Mouse (Mus musculus) myocyte (in vitro differentiated cells): ENCODE measurements around the gene Tmem239.

Source experiments
- CEBPB ChIP-seq: IDR thresholded peaks from 2 replicates; pipeline ENCODE4 v1.6.1; 2011; ENCODE audit warnings: mild to moderate bottlenecking, moderate library complexity; ENCODE audit not compliant: poor library complexity, insufficient read depth, severe bottlenecking
- E2F4 ChIP-seq: IDR thresholded peaks from one replicate; pipeline ENCODE4 v1.6.1; 2011; ENCODE audit warnings: mild to moderate bottlenecking, control low read depth, moderate library complexity; ENCODE audit not compliant: insufficient read depth
- MAX ChIP-seq: IDR thresholded peaks from one replicate; pipeline ENCODE4 v1.6.1; 2011; ENCODE audit warnings: low read depth, mild to moderate bottlenecking, control low read depth
- POLR2A ChIP-seq: IDR thresholded peaks from one replicate; pipeline ENCODE4 v1.6.1; 2011; ENCODE audit warnings: low read depth, mild to moderate bottlenecking, control low read depth, moderate library complexity; ENCODE audit not compliant: insufficient read length
- SRF ChIP-seq: IDR thresholded peaks from one replicate; pipeline ENCODE4 v1.6.1; 2011; ENCODE audit warnings: low read depth; ENCODE audit not compliant: control insufficient read depth, insufficient read length
- TCF12 ChIP-seq: IDR thresholded peaks from one replicate; pipeline ENCODE4 v1.6.1; 2011; ENCODE audit warnings: mild to moderate bottlenecking, control low read depth; ENCODE audit not compliant: poor library complexity, insufficient read depth, severe bottlenecking
- USF1 ChIP-seq: IDR thresholded peaks from one replicate; pipeline ENCODE4 v1.6.1; 2011; ENCODE audit warnings: low read depth, mild to moderate bottlenecking, control low read depth, moderate library complexity

- TF ChIP-seq POLR2A (no peak), CEBPB (no peak), TCF12 (no peak), E2F4 (no peak), MAX (no peak), USF1 (no peak), SRF (no peak)
Measured at GRCm38 (mm10) chr2:130404939-130405338, 1.3 kb upstream of the Tmem239 start, which contains the start of the genes Gm28372 and 1700020A23Rik.
